Mouse (Mus musculus) liver, postnatal 0 days (tissue): ENCODE measurements around the gene Anapc13.
A peak's percentile ranks its signal among the peaks of the same experiment; 100 is the strongest.

Source experiments
- CTCF ChIP-seq: sonication (generic); IDR thresholded peaks from 2 replicates; pipeline ENCODE4 v1.5.1; 2016; ENCODE audit warnings: antibody characterized with exemption, low read depth
- EP300 ChIP-seq: IDR thresholded peaks from 2 replicates; pipeline ENCODE4 v1.6.1; 2016; ENCODE audit warnings: antibody characterized with exemption, low read depth, mild to moderate bottlenecking

DNA sequence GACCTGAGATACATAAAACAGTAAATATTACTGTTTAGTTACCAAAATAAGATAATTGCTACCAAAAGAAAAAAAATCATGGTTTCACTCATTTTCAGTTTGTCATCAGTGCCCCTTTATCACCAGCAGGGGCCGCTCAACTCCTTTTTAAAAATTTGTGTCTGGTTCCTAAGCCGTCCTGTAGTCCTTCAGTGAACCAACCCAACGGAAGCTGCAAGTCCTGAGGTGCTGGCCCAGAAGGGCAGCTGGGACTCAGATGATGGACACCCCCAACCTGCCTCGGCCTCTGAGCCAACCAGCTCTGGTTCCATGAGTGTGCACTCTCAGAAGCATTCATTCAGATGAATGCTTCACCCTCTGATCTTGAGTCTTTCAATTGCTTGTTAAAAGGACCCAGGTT lies 10.5 kb downstream of the Anapc13 start:
- TF ChIP-seq EP300: no peak
- TF ChIP-seq CTCF: peak; percentile 82
